Mouse (Mus musculus) CH12.LX (cell line): ENCODE results near the gene Phb2. TPM values are rescaled to one million over a fixed set of nuclear protein-coding genes. Genes with fewer than 3 reads are reported as not detected.

Experiments used
- DNase-seq: peaks from one replicate; pipeline ENCODE4 v3.0.0-alpha.2; 2013; ENCODE audit errors: extremely low read depth
- H3K27ac ChIP-seq: 2 replicates; pipeline ENCODE4 v1.5.1; 2012; ENCODE audit warnings: low read depth, mild to moderate bottlenecking, control low read depth, moderate library complexity; ENCODE audit not compliant: insufficient read depth
- H3K27me3 ChIP-seq: replicated peaks from 2 replicates; pipeline ENCODE3; 2012; ENCODE audit warnings: inconsistent platforms
- H3K36me3 ChIP-seq, 2 experiments: replicated peaks in 1 of 2; 2 replicates each; pipeline versions ENCODE3 to v1.6.1; 2012; ENCODE audit warnings: inconsistent platforms in 1 of 2, low read length in 1 of 2, mild to moderate bottlenecking in 1 of 2, mixed read lengths in 1 of 2, moderate library complexity in 1 of 2; ENCODE audit not compliant: control insufficient read depth in 1 of 2, insufficient read depth in 1 of 2
- H3K4me1 ChIP-seq, 2 experiments: 2 replicates each; pipeline ENCODE4 v1.6.1; 2012; ENCODE audit warnings: inconsistent platforms in 1 of 2, moderate library complexity in 1 of 2; ENCODE audit not compliant: insufficient read depth in 2 of 2, control insufficient read depth in 1 of 2
- H3K4me2 ChIP-seq: 2 replicates; pipeline ENCODE4 v1.6.1; 2012; ENCODE audit warnings: low read depth, mild to moderate bottlenecking, control low read depth; ENCODE audit not compliant: poor library complexity, insufficient read depth, severe bottlenecking
- H3K4me3 ChIP-seq, 3 experiments: fragments of 150-350 bp in 1 of 3; sonication (generic) in 1 of 3; replicated peaks in 1 of 3; 2 replicates each; pipeline versions ENCODE3 to v1.5.1; 2011 to 2012; ENCODE audit warnings: low read depth in 2 of 3, low read length in 2 of 3, mild to moderate bottlenecking in 2 of 3, moderate library complexity in 2 of 3, control low read depth in 1 of 3, improper control_type of control experiment in 1 of 3, inconsistent platforms in 1 of 3, mixed read lengths in 1 of 3; ENCODE audit not compliant: poor library complexity in 1 of 3
- H3K79me2 ChIP-seq: replicated peaks from 2 replicates; pipeline ENCODE4 v1.6.1; 2012; ENCODE audit warnings: mild to moderate bottlenecking, moderate library complexity; ENCODE audit not compliant: control insufficient read depth, poor library complexity, insufficient read depth, severe bottlenecking; ENCODE audit errors: extremely low read depth
- H3K9ac ChIP-seq: 2 replicates; pipeline ENCODE4 v1.6.1; 2012; ENCODE audit warnings: low read depth, mild to moderate bottlenecking, control low read depth, moderate library complexity; ENCODE audit not compliant: insufficient read depth
- H3K9me3 ChIP-seq: replicated peaks from 2 replicates; pipeline ENCODE3; 2012; ENCODE audit warnings: low read length, inconsistent platforms, mixed read lengths
- BHLHE40 ChIP-seq: IDR thresholded peaks from 2 replicates; pipeline ENCODE4 v1.6.1; 2011; ENCODE audit warnings: mild to moderate bottlenecking, low read depth, low read length, improper control_type of control experiment
- CHD1 ChIP-seq: IDR thresholded peaks from 2 replicates; pipeline ENCODE4 v1.6.1; 2012; ENCODE audit warnings: low read depth, low read length, improper control_type of control experiment, inconsistent platforms
- CHD2 ChIP-seq: IDR thresholded peaks from 2 replicates; pipeline ENCODE4 v1.6.1; 2011; ENCODE audit warnings: low read length, improper control_type of control experiment
- CTCF ChIP-seq, 2 experiments: IDR thresholded peaks in 1 of 2; conservative IDR thresholded peaks in 1 of 2; 2 replicates each; pipeline ENCODE4 v1.5.1; 2011 to 2012; ENCODE audit warnings: low read depth in 2 of 2, low read length in 2 of 2, improper control_type of control experiment in 1 of 2, inconsistent platforms in 1 of 2, mild to moderate bottlenecking in 1 of 2, moderate library complexity in 1 of 2
- E2F4 ChIP-seq: IDR thresholded peaks from 2 replicates; pipeline ENCODE4 v1.6.1; 2011; ENCODE audit warnings: low read depth, low read length, improper control_type of control experiment; ENCODE audit not compliant: insufficient replicate concordance
- ELF1 ChIP-seq: IDR thresholded peaks from 2 replicates; pipeline ENCODE4 v1.6.1; 2014; ENCODE audit warnings: low read depth, mild to moderate bottlenecking, inconsistent platforms, low read length, improper control_type of control experiment
- EP300 ChIP-seq: IDR thresholded peaks from 2 replicates; pipeline ENCODE4 v1.6.1; 2011; ENCODE audit warnings: low read length, improper control_type of control experiment
- ETS1 ChIP-seq: conservative IDR thresholded peaks from 2 replicates; pipeline ENCODE4 v1.6.1; 2012; ENCODE audit warnings: low read depth, mild to moderate bottlenecking, inconsistent platforms, low read length, improper control_type of control experiment, moderate library complexity
- GABPA ChIP-seq: IDR thresholded peaks from 2 replicates; pipeline ENCODE4 v1.6.1; 2012; ENCODE audit warnings: low read depth, low read length, improper control_type of control experiment, inconsistent platforms; ENCODE audit not compliant: insufficient replicate concordance
- HCFC1 ChIP-seq: IDR thresholded peaks from 2 replicates; pipeline ENCODE4 v1.6.1; 2012; ENCODE audit warnings: low read depth, mild to moderate bottlenecking, inconsistent platforms, low read length, improper control_type of control experiment
- IRF4 ChIP-seq: IDR thresholded peaks from 2 replicates; pipeline ENCODE4 v1.6.1; 2014; ENCODE audit warnings: low read depth, mild to moderate bottlenecking, inconsistent platforms, low read length, improper control_type of control experiment
- JUN ChIP-seq: IDR thresholded peaks from 2 replicates; pipeline ENCODE4 v1.6.1; 2011; ENCODE audit warnings: low read depth, mild to moderate bottlenecking, low read length, improper control_type of control experiment, moderate library complexity; ENCODE audit not compliant: insufficient read depth
- JUND ChIP-seq: conservative IDR thresholded peaks from 2 replicates; pipeline ENCODE4 v1.6.1; 2011; ENCODE audit warnings: low read depth, low read length, improper control_type of control experiment
- KAT2A ChIP-seq: IDR thresholded peaks from 2 replicates; pipeline ENCODE4 v1.6.1; 2012; ENCODE audit warnings: low read length, improper control_type of control experiment, inconsistent platforms; ENCODE audit not compliant: insufficient replicate concordance
- MAFK ChIP-seq: IDR thresholded peaks from 2 replicates; pipeline ENCODE4 v1.6.1; 2011; ENCODE audit warnings: low read length, improper control_type of control experiment; ENCODE audit not compliant: insufficient replicate concordance
- MAX ChIP-seq: IDR thresholded peaks from 2 replicates; pipeline ENCODE4 v1.6.1; 2011; ENCODE audit warnings: low read length, improper control_type of control experiment
- MAZ ChIP-seq: IDR thresholded peaks from 2 replicates; pipeline ENCODE4 v1.6.1; 2012; ENCODE audit warnings: low read depth, mild to moderate bottlenecking, inconsistent platforms, low read length, improper control_type of control experiment, moderate library complexity
- MEF2A ChIP-seq: IDR thresholded peaks from 2 replicates; pipeline ENCODE4 v1.6.1; 2014; ENCODE audit warnings: low read depth, mild to moderate bottlenecking, inconsistent platforms, low read length, improper control_type of control experiment, borderline replicate concordance
- MYC ChIP-seq: IDR thresholded peaks from 2 replicates; pipeline ENCODE4 v1.6.1; 2011; ENCODE audit warnings: low read depth, mild to moderate bottlenecking, improper control_type of control experiment, low read length
- NELFE ChIP-seq: IDR thresholded peaks from 2 replicates; pipeline ENCODE4 v1.6.1; 2011; ENCODE audit warnings: low read depth, low read length, improper control_type of control experiment
- NRF1 ChIP-seq: IDR thresholded peaks from 2 replicates; pipeline ENCODE4 v1.6.1; 2014; ENCODE audit warnings: low read depth, mild to moderate bottlenecking, inconsistent platforms, low read length, improper control_type of control experiment, moderate library complexity
- PAX5 ChIP-seq: IDR thresholded peaks from 2 replicates; pipeline ENCODE4 v1.6.1; 2012; ENCODE audit warnings: low read length, inconsistent platforms, mixed read lengths
- POLR2A ChIP-seq: IDR thresholded peaks from 2 replicates; pipeline ENCODE4 v1.6.1; 2011; ENCODE audit warnings: low read depth, mild to moderate bottlenecking, improper control_type of control experiment, low read length
- POLR2AphosphoS2 ChIP-seq: IDR thresholded peaks from 2 replicates; pipeline ENCODE4 v1.6.1; 2011; ENCODE audit warnings: low read depth, low read length, improper control_type of control experiment
- RAD21 ChIP-seq: IDR thresholded peaks from 2 replicates; pipeline ENCODE4 v1.6.1; 2011; ENCODE audit warnings: low read depth, mild to moderate bottlenecking, low read length, improper control_type of control experiment, moderate library complexity
- RCOR1 ChIP-seq: conservative IDR thresholded peaks from 2 replicates; pipeline ENCODE4 v1.6.1; 2012; ENCODE audit warnings: low read depth, mild to moderate bottlenecking, inconsistent platforms, low read length, improper control_type of control experiment
- SIN3A ChIP-seq: IDR thresholded peaks from 2 replicates; pipeline ENCODE4 v1.6.1; 2012; ENCODE audit warnings: low read length, improper control_type of control experiment, inconsistent platforms
- SMC3 ChIP-seq: IDR thresholded peaks from 2 replicates; pipeline ENCODE4 v1.6.1; 2011; ENCODE audit warnings: low read depth, low read length, improper control_type of control experiment
- TBP ChIP-seq: conservative IDR thresholded peaks from 2 replicates; pipeline ENCODE4 v1.6.1; 2011; ENCODE audit warnings: low read depth, low read length, improper control_type of control experiment
- TCF12 ChIP-seq: IDR thresholded peaks from 2 replicates; pipeline ENCODE4 v1.6.1; 2014; ENCODE audit warnings: low read depth, mild to moderate bottlenecking, inconsistent platforms, low read length, improper control_type of control experiment
- UBTF ChIP-seq: IDR thresholded peaks from 2 replicates; pipeline ENCODE4 v1.6.1; 2012; ENCODE audit warnings: low read depth, mild to moderate bottlenecking, inconsistent platforms, low read length, improper control_type of control experiment, moderate library complexity
- USF1 ChIP-seq: IDR thresholded peaks from 2 replicates; pipeline ENCODE4 v1.6.1; 2014; ENCODE audit warnings: low read depth, mild to moderate bottlenecking, inconsistent platforms, low read length, improper control_type of control experiment
- USF2 ChIP-seq: conservative IDR thresholded peaks from 2 replicates; pipeline ENCODE4 v1.6.1; 2011; ENCODE audit warnings: low read depth, low read length, improper control_type of control experiment
- ZC3H11A ChIP-seq: IDR thresholded peaks from 2 replicates; pipeline ENCODE4 v1.6.1; 2012; ENCODE audit warnings: low read depth, mild to moderate bottlenecking, inconsistent platforms, low read length, improper control_type of control experiment
- ZKSCAN1 ChIP-seq: IDR thresholded peaks from 2 replicates; pipeline ENCODE4 v1.6.1; 2012; ENCODE audit warnings: low read depth, inconsistent platforms, low read length, improper control_type of control experiment, borderline replicate concordance
- ZMIZ1 ChIP-seq: IDR thresholded peaks from 2 replicates; pipeline ENCODE4 v1.6.1; 2012; ENCODE audit warnings: low read depth, mild to moderate bottlenecking, inconsistent platforms, low read length, improper control_type of control experiment
- ZNF384 ChIP-seq: IDR thresholded peaks from 2 replicates; pipeline ENCODE4 v1.6.1; 2012; ENCODE audit warnings: low read depth, low read length, improper control_type of control experiment, inconsistent platforms
- dilution Hi-C: fragments of 300-500 bp; cut with MboI; formaldehyde crosslinking; loops from 2 replicates; pipeline ENCODE4 v1.14.3; 2020; ENCODE audit warnings: low sequenced_read_pairs; ENCODE audit not compliant: extremely low pct_unique_long_range_greater_than_20kb, extremely low pct_ligation_motif_present
- in situ Hi-C: fragments of 300-500 bp; cut with MboI; formaldehyde crosslinking; loops from 3 replicates; pipeline ENCODE4 v1.14.3; 2019; ENCODE audit warnings: low sequenced_read_pairs, low pct_ligation_motif_present, low pct_unique_long_range_greater_than_20kb, mixed read lengths
- polyA plus RNA-seq: library from polyadenylated mRNA; unstranded; fragments of >175 nt; gene quantifications from 2 replicates; pipeline ENCODE4 v1.2.1, GENCODE M21; 2012; ENCODE audit warnings: low read depth; ENCODE audit not compliant: insufficient read length
- total RNA-seq, 2 experiments: library from RNA; depleted of rRNA; stranded (reverse); fragments of 300-350 nt in 1 of 2; fragments of >200 nt in 1 of 2; gene quantifications; 2 replicates each; pipeline ENCODE4 v1.2.3; 2012 to 2014

Gene Phb2
- total and polyA plus RNA-seq, 3 experiments, result 380 to 694 (median 440) TPM

DNA sequence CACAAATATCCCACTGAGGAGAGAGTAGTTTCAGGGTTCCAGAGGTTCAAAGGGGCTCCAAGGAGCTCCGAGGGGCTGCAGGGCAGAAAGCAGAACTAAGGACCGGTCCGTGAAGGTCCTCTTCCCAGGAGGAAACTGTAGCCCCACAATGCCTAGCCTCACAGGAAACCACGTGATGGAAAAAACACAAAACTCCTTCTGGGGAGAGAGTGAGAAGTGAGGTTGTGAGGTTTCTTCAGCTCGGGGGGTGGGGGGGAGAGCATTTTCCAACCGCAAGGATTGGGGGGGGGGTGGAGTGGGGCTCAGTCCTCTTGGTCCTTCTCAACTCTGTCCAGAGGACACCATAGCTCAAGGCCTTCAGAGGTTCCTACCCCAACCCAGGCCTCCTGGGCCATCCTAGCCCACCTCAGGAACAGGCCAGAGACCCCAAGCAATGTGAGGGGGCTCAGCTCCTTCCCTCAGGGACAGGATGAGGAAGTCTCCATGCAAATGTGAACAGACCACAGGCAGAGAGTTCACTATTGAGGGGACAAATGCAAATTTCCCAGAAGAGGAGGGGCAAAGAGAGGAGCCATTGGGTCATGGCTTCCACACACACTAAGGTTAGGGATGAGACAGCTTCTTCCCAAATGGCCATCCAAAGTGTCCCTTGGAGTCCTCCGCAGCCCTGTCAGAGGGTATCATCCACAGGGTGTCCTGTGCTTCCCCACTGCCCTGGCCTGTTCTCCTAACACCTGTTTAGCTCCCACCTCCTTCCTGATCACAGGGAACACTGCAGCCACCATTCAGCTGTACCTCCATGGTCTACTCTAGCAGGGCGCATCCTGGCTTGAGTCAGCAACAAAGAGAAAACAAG, 17.9 kb downstream of the Phb2 start:
- DNase-seq, result peak; percentile 94
- Histone ChIP-seq H3K27me3 (no peaks in the 10 kb centered on the region), H3K4me1 (peaks cover 33 to 68% of the 10 kb centered on the region in 2 experiments), H3K79me2 (peaks cover 36% of the 10 kb centered on the region), H3K9me3 (no peaks in the 10 kb centered on the region), H3K9ac (peak overlapping the region; percentile 71), H3K4me2 (peak overlapping the region; percentile 78), H3K27ac (peak overlapping the region; percentile 96), H3K36me3 (peaks cover 46 to 58% of the 10 kb centered on the region in 2 experiments), H3K4me3 (peak overlapping the region in 2 of 3 experiments; percentile 30 to 69)
- dilution Hi-C loops (no loop called here), in situ Hi-C loops (no loop called here)
- TF ChIP-seq UBTF (no peak), MAX (peak; percentile 87), MAFK (0 out of 2 replicates have a peak, but pooled peaks have one; percentile 30), JUND (peak; percentile 30; the same call in 1 of the 2 replicates), CHD1 (peak; percentile 90; the same call in 1 of the 2 replicates), EP300 (peak; percentile 42), E2F4 (no peak), SIN3A (peak; percentile 54; the same call in 1 of the 2 replicates), USF2 (peak; percentile 89), CHD2 (peak; percentile 65; the same call in 1 of the 2 replicates), TCF12 (peak; percentile 77), PAX5 (no peak), TBP (peak; percentile 58; the same call in 1 of the 2 replicates), JUN (no peak; the same call in 1 of the 2 replicates), ZNF384 (no peak), HCFC1 (0 out of 2 replicates have a peak, but pooled peaks have one; percentile 7), IRF4 (peak; percentile 73), BHLHE40 (peak; percentile 92), CTCF (conservative IDR thresholded peaks at IDR 0.05 in 1 of 2, IDR thresholded peaks at IDR 0.05 in 1 of 2; ENCODE audit: low read depth in 2 of 2, low read length in 2 of 2) (no peak), USF1 (peak; percentile 90), MAZ (peak; percentile 88; the same call in 1 of the 2 replicates), RAD21 (no peak), POLR2AphosphoS2 (peak; percentile 72; the same call in 1 of the 2 replicates), NRF1 (no peak; the same call in 1 of the 2 replicates), MYC (no peak), ELF1 (0 out of 2 replicates have a peak, but pooled peaks have one; percentile 33), GABPA (no peak), ZMIZ1 (peak; percentile 81; the same call in 1 of the 2 replicates), ZKSCAN1 (no peak), SMC3 (peak; percentile 8; the same call in 1 of the 2 replicates), MEF2A (peak; percentile 71; the same call in 1 of the 2 replicates), RCOR1 (no peak), ETS1 (peak; percentile 71), ZC3H11A (no peak), POLR2A (peak; percentile 71), NELFE (peak; percentile 66; the same call in 1 of the 2 replicates), KAT2A (no peak)
